In the genomic region with DNA sequence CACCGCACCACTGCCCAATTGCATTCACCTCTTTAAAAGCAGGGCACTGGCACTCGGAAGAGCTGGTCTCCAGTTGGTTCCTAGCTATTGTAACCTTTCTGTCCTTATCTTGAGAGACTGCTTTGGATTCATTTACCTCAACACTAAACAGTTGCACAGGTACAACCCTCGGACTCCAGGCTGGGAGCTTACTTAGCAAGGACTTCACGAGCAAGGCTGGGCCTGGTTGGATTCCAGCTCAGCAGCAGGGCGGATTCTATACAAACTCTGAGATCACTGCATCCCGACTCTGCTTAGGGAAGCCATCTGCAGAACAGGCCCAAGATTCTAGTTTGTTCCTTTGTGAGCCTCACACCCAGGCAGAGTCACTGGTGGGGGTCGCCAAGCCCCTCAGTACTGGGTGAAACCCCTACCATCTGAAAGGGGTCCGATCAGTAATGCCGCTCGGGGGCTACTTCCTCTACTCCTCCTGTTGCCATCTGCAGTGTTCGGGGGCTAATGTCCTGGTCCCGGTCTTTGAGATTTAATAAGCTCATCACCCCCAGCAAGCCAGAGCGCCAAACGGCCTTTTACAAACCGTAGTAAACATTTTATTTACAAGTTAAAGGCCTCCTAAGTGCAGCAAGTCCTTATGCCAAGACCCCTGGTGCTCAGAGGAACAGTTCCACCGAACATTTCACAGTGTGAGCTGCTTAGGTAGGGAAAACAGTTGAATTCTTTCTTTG, we compare ENCODE assay signal across 11 mouse cellular contexts. TPM values are rescaled to one million over a fixed set of nuclear protein-coding genes. Genes with fewer than 3 reads are reported as not detected.
A peak's percentile ranks its signal among the peaks of the same experiment; 100 is the strongest.
DNase-seq lines count a peak whose midpoint lies in the region; ATAC-seq and TF ChIP-seq lines count a peak whose summit lies in the region.
"Had no signal": no experiment of that assay in that cellular context is flagged by ENCODE, and none has a peak within 500 bp of the region (broad histone marks: within the 10 kb centered on the region; RNA-seq: fewer than 3 reads in every experiment).

No protein-coding gene starts in this region.

- TF ChIP-seq POLR2A in limb, embryonic 14.5 days (IDR thresholded peaks at IDR 0.05; ENCODE audit: borderline replicate concordance, extremely low read depth, insufficient read depth, insufficient read length): no peak

- H3K27ac ChIP-seq in limb, embryonic 14.5 days (replicated peaks; ENCODE audit: low read depth, low read length): no peak overlapping the region

- peak overlapping the region; percentile 60 for H3K4me3 ChIP-seq in limb, embryonic 14.5 days (replicated peaks; ENCODE audit: low read length)

- H3K4me2 ChIP-seq in limb, embryonic 14.5 days (replicated peaks; ENCODE audit: low read depth, low read length, severe bottlenecking): peak overlapping the region; percentile 93

- peak; percentile 84 for DNase-seq in heart, adult 11 months
- DNase-seq in heart, postnatal 14 days: no peak
- DNase-seq in retina, embryonic 14.5 days (ENCODE audit: low spot score): peak; percentile 19
- DNase-seq in retina, postnatal 1 day: no peak
- DNase-seq in limb, embryonic 14.5 days (ENCODE audit: low spot score): no peak
- no peak for DNase-seq in spleen, adult 12 weeks (ENCODE audit: low spot score)
- DNase-seq in left cerebral cortex, postnatal 4 days: no peak
- no peak for DNase-seq in urinary bladder, postnatal 36 days (ENCODE audit: low spot score in 2 of 2)
- DNase-seq: cerebellum, adult 11 months; kidney, adult 9 months; right cerebral cortex, adult 18-20 months had no signal

- ATAC-seq in limb, embryonic 14.5 days (ENCODE audit: low FRiP score, low read depth): no peak

- H3K9me3 ChIP-seq in limb, embryonic 14.5 days (ENCODE audit: control insufficient read depth, low read length): no peaks in the 10 kb centered on the region

- H3K4me1 ChIP-seq in limb, embryonic 14.5 days (ENCODE audit: control insufficient read depth, insufficient read depth, low read length): peaks cover 9% of the 10 kb centered on the region

- intact Hi-C loops in heart, postnatal 14 days (cut with DNase I): no loop called here
- intact Hi-C loops in left cerebral cortex, postnatal 4 days (cut with DNase I): no loop called here

- peaks cover 98% of the 10 kb centered on the region for H3K27me3 ChIP-seq in limb, embryonic 14.5 days (ENCODE audit: control insufficient read depth, insufficient read depth, low read length)

- peak overlapping the region; percentile 39; the same call in 1 of the 2 replicates for H3K9ac ChIP-seq in limb, embryonic 14.5 days (ENCODE audit: low read depth, low read length, severe bottlenecking)

- WGBS in limb, embryonic 14.5 days: 21% methylated on average over 16 of the region's 16 CpGs

- no peaks in the 10 kb centered on the region; the same call in 1 of the 2 replicates for H3K36me3 ChIP-seq in limb, embryonic 14.5 days (ENCODE audit: control insufficient read depth, insufficient read depth, low read length)

RNA-seq across cellular contexts. Expression of gene Hlx, which starts 5.7 kb away (rescaled TPM):
- total RNA-seq in heart, postnatal 14 days (2021): 10 to 100 TPM; 17.7 to 23.1 TPM
- polyA plus RNA-seq in limb, embryonic 14.5 days (2012; rRNA removed): 16.2 and 24.4 TPM in 2 replicates
- polyA plus RNA-seq in limb, embryonic 14.5 days (2014; fragmentation: Nextera tagmentation; extraction: Ambion mirVana): 21.8 and 23.7 TPM in 2 replicates
- total RNA-seq in left cerebral cortex, postnatal 4 days (2021): 1 to 10 TPM; 1.2 to 1.4 TPM

Comparison
In these comparisons a context has a peak if more than half of its experiments do, and no peak if none do; other contexts are left out.
1. DNase-seq: peak in heart, adult 11 months (single experiment) and retina, embryonic 14.5 days (single experiment); none in heart, postnatal 14 days (0 of 2), retina, postnatal 1 day (single experiment), limb, embryonic 14.5 days (single experiment), spleen, adult 12 weeks (single experiment), left cerebral cortex, postnatal 4 days (single experiment) and urinary bladder, postnatal 36 days (0 of 2).
2. RNA of gene Hlx, which starts 5.7 kb away (total RNA-seq): 17.7 to 23.1 TPM in heart, postnatal 14 days; 1.2 to 1.4 TPM in left cerebral cortex, postnatal 4 days; every median in the first group is over 4 times any median in the second.